Mouse (Mus musculus) lung, postnatal 36 days (tissue): ENCODE measurements around the gene Fcho1.

ENCODE experiments used
- DNase-seq: peaks from one replicate; pipeline ENCODE4 v3.0.0; 2022; ENCODE audit warnings: mixed read lengths

Fcho1 gene

DNA sequence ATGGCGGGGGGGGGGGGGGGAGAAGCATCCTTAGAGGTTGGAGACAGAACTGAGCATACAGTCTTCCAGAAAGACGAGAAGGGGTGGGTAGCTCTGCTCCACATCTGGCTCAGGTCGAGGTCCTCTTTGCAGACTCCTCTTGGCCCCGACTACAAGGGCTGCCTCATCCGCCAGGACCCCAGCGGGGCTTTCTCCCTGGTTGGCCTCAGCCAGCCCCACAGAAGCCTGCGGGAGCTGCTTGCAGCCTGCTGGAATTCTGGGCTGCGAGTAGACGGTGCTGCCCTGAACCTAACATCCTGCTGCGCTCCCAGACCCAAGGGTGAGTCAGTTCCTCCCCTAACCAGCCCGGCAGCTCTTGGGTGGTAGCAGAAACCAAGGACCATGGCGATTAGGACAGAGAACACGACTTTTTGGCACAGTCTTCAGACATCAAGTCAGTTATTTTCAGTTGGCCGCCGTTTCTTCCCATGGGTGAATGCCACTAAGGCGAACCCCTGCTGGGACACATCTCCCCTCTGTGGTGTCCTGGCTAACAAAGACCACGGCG is 44.1 kb downstream of the Fcho1 start:
- no peak for DNase-seq

DNA sequence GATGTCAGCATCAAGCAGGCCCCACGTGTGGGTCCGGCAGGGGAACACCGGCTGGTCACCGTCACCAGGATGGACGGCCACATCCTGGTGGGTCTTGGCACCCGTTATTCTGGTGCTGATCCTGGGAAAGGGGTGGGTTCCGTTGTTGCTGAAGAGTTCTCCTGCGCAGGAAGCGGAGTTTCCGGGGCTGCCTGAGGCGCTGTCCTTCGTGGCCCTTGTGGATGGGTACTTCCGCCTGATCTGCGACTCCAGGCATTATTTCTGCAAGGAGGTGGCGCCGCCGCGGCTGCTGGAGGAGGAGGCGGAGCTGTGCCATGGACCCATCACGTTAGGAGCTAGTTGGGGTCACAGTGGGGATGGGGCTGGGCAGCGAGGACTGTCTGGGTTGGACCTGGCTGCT is 45.0 kb downstream of the Fcho1 start:
- DNase-seq, result peak; percentile 36

DNA sequence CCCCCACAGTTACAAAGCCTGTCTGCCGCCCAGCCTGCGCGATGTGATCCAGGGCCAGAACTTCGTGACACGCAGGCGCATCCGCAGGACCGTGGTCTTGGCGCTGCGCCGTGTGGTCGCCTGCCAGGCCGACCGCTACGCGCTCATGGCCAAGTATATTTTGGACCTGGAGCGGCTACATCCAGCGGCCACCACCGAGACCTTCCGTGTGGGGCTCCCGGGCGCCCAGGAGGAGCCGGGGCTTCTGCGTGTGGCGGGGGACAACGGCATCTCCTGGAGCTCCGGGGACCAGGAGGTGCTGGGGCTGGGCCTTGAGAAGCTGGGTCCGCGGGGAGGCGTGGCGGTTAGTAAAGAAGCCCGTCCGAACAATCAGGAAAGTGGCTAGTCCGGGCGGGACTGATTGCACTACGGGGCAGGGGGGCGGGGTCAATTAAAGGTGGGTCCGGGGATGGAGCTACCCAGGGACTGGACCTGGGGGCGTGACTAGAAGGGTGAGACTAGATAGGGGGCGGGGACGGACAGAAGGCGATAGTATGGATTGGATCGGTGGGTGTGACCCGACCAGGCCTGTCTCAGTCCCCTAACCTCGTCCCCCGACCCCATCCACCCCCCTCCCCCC is 45.9 kb downstream of the Fcho1 start:
- no peak for DNase-seq

DNA sequence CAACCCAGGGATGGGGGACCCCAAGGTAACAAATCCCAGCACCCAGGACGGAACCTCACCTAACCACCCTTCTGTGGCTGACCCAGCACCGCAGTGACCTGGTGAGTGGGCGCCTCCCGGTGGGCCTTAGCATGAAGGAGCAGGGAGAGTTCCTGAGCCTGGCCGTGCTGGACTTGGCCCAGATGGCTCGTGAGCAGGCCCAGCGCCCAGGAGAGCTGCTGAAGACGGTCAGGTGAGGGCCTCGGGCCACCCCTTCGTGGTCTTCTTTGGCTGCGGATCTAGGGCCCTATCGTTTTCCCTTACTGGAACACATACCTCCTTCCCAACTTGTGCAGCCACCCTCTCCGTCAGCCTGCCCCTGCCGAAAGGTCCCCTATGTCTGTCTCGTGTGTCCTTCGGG is 46.4 kb downstream of the Fcho1 start:
- DNase-seq, result no peak

DNA sequence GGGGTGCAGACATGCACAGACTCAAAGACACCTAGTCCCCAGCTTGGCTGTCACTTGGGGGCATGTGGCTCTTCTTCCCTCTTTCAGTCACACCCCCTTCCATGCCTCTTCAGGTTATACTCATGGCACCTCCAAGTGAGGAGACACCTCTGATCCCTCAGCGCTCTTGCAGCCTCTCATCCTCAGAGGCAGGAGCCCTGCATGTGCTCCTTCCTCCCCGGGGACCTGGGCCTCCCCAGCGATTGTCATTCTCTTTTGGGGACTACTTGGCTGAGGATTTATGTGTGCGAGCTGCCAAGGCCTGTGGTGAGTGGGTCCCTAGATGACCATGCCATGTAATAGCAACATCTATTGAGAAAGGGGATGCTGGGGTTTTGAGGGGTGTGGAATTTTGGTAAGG is 47.3 kb downstream of the Fcho1 start:
- no peak for DNase-seq

DNA sequence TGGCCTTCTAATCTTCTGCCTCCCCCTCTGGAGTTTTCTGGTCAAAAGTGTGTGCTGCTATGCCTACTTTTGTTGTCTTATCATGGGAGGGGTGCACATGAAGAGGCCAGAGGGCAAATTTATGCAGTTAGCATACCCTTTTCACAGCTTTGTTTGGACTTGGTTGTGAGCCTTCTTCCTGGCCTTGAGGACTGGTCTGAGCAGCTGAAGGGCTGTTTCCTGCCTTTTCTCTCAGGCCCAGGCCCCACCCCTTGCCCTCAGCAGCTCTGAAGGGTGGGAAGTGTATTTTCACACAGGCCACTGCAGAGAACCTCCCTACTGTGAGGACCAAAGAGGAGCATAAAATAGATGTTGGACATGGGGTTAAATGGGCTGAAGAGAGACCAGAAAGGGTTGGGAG is 48.0 kb downstream of the Fcho1 start:
- DNase-seq, result peak; percentile 44

DNA sequence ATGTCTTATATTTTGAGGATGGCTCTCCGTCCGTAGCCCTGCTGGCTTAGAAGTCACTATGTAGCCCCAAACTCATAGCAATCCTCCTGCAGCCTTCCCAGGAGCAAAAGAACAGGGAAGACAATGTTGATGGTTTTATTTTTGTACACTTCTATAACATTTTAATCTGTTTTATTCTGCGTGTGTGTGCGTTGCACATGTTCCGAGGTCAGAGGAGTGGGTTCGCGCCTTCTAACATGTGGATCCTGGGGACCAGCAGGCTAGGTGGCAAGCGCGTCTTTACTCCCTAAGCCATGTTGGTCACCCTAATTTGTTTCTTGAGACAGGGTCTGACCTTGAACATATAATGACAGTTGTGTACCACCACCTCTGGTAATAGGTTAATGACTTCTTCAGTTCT is 48.7 kb downstream of the Fcho1 start:
- no peak for DNase-seq

DNA sequence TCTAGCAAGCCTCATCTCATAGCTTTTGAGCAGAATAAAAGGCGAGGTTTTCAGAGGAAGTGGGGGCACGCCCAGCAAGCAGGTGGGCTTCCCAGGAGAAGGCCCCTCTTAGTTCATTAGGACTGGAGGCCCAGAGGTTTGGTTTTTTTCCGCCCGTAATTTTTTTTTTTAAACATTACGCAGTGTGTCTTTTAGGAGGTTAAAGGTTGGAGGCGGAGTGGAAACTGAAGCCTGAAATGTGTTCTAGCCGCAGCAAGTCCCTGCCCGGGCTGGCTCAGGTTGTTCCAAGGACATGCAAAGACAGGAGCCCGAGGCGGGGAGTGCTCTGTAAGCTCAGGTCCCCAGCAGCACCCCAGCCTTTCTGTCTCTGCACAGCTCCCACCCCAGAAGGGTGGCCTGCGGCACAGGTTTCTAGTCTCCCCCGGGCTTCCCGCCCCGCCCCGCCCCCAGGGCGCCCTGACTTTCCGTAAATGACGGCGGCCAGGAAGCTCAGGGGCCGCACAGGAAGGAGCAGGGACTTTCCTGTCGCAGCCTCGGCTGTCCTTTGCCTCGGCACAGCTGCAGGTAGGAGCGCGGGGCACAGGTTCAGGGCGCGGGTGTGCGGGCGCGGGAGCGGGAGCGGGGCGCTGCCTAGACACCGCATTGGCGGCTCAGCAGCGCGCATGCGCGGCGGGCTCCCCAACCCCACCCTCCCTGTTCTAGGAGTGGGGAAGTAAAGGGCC is 49.3 kb downstream of the Fcho1 start, which contains the start of gene Jak3:
Gene Jak3, plus strand, starts transcription at position 277 of the 722 bp plus-strand sequence.
- DNase-seq, result peak; percentile 54

DNA sequence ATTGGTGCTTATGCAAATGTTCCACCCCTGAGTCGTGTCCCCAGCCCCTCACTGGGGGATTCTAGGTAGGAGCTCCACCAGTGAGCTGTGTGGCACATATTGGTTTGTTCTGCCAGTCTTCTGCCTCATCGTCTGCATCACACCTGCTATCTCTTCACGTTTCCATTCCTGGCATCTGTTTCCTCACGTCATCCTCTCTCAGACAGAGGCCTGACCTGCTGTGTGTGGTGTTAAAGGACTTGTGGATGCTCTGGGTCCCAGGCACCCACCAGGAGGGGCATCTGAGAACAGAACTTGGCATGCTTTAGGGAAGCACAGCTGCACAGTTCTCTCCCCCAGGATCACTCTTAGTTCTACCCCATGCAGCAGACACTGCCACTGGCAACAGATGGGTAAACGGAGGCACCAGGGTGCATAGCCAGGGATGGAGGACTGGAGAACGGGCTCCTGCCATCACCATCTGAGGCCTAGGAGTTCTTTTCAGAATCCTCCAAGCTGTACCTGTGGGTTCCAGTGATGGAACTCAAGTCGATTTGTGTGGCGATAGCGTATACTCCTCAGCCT is 50.0 kb downstream of the Fcho1 start:
- DNase-seq, result no peak

DNA sequence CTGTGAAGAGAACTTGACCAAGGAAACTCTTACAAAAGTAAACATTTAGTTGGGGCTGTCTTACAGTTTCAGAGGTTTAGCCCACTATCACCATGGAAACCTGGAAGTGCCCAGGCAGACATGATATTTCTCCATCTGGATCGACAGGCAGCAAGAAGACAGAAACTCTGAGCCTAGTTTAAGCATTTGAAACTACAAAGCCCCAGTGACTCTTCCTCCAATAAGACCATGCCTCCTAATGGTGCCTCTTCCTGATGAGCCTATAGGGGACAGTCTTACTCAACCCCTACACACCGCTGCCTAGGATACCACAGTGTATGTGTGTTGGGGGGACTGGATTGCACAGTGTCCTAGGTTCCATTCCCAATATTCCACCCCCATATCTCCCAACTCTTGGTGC is 51.4 kb downstream of the Fcho1 start:
- DNase-seq, result no peak

DNA sequence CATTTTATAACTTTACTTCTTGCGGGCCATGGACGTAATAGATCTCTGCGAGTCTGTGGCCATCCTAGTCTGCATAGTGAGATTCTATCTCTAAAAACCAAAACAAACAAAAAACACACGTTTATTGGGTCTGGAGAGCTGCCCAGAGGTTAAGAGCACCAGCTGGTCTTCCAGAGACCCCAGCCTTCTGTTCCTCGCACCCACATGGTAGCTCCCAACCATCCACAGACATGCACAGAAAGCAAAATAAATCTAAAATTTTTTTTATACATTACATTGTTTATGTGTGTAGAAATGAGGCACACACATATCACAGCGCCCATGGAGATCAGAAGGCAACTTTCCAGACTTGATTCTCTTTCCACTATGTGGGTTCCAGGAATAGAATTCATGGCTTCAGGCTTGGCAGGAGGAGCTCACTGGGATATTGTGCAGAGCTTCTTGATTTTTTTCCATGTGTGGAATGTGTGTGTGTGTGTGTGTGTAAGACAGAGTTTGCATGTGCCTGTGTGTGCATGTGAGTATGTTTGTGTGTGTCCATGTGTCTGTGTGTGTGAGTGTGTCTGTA is 53.3 kb downstream of the Fcho1 start:
- DNase-seq, result no peak

DNA sequence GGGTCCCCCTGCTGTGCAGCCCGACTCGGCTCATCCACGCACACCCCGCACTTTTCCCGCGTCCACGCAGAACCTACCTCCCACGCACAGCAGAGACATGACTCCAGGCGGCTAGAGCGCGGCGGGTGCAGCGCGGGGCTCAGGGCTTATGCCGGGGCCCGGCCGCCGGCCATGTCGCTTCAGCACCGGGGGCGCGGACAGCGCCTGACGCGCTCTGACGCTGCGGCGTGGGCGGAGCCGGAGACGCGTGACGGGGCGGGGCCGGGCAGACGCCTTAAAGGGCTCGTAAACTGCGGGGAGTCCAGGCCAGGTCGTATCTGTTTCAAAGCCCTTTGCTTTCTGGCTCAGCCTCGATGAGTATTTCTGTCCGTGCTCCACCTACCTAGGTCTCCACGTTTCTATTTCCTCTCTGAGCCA is 54.0 kb downstream of the Fcho1 start, which contains the start of gene Unc13a:
Gene Unc13a, minus strand, starts transcription at position 209 of the 417 bp plus-strand sequence.
- peak; percentile 90 for DNase-seq

DNA sequence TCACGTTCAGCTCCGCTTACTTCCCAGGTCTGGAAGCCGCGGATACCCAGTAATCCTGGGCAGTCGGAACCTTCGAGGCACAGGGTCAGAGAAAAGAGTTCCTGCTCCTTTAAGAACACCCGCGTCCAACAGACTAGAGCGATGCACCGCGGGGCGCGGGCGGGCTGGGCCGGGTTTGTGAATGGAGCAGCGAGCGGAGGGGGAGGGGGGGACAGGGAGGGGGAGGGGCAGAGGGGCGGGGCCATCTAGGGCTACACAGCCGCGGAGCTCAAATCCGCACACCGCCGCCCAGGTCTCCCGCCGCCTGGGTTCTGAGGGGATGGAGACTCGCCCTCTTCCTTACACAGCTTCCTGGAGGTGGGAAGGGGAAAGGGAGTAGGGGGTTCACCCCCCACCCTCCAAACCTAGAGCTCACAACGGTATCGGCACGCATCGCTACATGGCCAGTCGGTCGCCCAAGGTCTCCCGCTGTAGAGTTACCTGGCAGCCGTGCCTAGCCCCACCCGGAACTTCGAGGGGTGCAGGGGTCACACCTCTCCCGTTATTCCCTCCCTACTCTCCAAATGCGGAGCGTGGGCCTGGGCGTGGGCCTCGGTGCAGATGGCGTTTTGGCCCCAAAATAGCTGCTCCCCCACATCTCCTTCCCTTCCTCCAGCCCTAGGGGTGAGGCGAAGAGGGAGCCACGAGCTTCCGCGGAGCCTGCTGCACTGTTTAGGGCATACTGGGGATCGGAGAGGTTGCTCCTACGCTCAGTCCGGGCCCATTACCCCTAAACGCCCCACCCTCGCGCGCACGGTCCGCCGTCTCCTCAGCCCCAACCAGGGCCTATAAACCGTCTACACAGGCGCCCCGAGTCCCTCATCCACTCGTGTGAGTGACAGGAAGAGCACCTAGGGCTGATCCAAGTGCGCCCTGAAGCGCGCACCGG is 54.6 kb downstream of the Fcho1 start:
- DNase-seq, result no peak

DNA sequence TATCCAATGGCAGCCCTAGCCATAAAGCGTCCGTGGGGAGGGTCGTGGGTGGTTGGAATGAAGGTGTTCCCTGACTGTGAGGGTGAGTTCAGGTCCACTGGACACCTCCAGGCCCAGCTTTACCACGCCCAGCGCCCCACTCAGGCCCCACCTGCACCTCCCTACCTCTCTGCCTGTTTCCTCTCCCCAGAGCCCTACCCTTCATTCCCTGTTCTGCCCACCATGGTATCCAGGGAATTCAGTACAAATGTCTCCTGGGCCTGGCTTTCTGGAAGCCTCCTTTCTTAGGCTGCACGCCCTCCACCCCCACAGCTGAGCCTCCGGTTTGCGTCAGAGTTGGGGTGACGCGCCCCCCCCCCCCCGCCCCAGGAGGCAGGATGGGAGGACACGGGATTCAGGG is 55.3 kb downstream of the Fcho1 start:
- DNase-seq, result no peak

DNA sequence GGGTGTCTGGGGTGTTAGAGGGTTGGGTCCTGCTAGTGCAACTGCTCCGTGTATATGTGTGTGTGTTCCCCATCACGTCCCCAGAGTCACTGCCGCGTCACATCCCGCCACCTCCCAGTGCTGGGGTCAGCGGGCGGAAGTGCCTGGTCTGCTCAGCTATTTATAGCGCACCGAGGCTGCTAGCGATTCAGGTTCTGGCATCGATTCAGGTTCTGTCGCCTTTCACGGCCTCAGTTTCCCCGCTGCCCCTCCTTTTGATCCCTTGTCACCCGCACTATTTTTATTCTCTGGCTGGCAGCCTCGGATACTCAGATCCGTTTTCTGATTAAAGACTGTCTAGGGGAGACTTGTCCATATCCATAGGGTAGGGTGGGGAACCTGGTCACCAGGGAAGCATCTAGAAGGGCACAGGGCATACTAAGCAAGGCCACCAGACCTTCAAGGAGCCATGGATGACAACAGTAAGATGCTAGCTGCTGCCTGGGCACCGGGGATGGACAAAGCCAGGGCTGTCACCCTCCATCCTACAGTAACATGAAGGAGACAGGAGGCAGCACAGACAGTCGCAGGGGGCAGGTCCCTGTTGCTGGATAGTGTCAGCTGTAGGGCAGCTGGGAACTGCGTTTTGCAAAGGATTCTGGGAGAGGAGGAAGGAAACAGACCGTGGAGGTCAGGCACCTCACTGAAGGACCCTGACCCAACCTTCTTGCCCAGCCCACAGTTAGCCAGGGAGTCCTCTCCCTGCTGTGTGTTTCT is 57.1 kb downstream of the Fcho1 start:
- no peak for DNase-seq

DNA sequence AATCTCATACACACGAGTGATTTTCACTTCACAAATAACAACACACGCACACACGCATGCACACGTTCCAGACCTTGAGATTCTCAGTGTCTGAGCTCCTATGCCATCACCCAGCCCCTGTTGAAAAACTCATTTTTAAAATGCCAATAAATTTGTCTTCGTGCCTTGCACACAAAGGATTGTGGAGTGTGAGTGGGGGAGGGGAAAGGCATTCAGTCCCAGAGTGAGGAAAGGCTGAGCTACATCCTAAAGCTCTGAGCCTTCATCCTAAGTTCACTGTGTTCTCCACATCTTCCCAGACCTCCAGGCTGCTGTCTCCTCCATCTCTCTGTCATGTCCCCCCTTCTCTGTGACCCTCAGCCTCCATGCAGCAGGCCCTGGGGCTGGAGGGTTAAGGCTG is 58.3 kb downstream of the Fcho1 start:
- DNase-seq, result no peak

DNA sequence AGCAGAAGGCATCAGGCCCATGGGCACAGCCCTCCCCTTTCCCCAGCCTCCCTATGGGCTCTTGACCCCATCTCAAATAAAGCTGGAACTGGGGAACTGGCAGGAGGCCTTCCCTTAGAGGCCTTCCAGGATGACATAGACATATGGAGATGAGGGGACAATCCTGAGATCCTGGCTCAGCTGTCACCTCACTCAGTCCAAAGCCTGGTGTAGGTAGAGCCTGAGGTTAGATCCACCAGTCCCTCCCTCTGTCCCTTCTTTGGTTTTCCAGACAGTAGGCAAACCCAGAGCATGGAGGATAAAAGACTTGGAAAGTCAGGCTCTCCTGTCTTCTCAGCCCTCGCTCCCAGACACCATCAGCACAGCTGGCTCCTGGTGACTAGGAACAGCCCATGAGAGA is 58.7 kb downstream of the Fcho1 start:
- no peak for DNase-seq

DNA sequence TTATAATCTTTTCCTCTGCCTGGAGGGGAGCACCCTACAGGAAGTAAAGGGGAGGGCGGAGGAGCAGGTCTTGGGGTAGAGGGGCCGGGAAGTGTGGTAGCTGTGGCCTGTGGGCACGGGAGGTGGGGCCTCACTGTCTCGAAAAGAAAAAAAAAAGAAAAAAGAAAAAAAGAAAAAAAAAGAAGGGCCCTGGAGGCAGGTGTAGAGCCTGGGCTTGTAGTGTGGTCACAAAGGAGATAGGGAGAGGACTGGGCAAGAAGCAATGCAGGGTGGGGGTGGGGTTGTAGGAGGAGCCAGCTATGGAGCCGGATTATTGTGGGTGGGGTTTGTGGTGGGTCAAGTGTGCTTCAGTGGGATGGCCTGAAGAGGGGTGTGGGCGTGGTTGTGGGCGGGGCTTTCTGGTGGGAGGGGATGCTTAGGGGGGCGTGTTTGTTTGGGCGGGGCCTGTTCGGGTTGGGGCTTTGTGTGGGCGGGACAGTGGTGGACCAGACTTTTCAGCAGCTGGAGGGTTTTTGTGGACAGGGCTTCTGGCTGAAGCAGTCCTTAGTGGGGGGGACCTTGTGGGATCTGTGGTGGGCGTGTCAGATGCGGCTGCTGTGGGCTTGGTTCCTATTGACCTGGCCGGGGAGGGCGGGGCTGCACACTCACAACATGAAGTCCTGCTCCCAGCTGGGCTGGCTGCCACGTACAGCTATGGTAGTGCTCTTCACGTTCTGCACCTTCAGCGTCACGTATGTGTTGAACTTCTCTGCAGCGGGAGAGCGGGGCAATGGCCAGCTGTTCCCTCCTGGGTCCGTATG is 60.0 kb downstream of the Fcho1 start:
- DNase-seq, result peak; percentile 70

DNA sequence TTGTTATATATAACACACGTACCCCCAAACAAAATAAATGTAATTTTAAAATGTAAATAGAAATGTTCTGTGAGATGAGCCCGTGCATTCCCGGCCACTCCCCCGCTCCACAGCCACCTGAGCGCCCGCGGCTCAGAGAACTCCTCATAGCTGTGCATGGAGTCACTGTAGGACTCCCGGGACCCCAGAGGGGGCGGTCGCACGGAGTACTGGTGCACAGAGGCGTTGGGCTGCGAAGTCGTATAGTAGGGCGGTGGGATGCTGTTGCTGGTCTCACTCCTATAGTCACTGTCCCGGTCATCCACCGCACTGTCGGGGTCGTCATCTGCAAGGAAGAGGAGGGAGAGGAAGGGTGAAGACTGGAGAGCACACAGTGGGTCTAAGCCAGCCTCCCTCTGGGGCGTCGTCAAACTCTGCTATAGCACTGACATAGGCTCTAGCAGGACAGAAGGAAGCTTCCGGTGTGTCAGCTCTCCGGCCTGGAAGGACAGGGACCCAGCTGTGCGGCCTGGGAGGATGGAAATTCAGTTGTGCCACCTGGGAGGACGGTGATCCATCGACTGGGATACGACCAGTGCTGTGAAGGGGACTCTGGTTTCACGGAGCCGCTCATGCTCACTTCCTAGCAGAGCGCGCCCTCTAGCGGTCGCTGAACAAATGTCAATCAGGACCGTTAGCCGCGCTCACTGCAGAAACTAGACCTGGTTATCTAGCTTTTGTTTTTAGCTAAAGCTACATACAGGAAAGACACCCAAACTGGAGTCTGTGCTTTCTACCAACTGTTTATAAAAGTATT is 65.0 kb downstream of the Fcho1 start:
- DNase-seq, result peak; percentile 91

DNA sequence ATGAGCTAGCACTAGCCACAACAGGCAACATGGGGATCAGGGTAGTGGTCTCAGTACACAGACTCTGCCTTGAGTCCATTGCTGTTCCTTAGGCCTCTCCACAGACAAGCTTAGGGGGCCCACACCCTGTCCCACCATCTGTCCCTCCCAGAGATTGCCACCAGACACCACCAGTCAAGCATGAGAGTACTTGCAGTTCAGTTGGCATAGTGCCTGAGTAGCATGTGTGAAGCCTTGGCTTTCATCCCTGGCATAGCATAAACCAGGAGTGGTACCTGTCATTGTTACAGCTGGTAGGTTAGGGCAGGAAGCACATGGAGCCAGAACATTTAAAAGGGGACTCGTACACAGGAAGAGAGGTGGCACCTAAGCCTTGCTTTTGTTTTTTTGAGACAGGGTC is 65.8 kb downstream of the Fcho1 start:
- DNase-seq, result no peak
